Mouse (Mus musculus) stomach, embryonic 16.5 days (tissue): ENCODE results near the gene Ston2. TPM values are rescaled to one million over a fixed set of nuclear protein-coding genes. Genes with fewer than 3 reads are reported as not detected.

ENCODE experiments used
- ATAC-seq: fragments of 200-750 bp; cut with Nextera tagmentation; 2 replicates; pipeline ENCODE4 v1.8.0; 2017; ENCODE audit warnings: moderate number of reproducible peaks, moderate TSS enrichment; ENCODE audit not compliant: insufficient read depth, low FRiP score
- H3K27ac ChIP-seq: fragments of 300-500 bp; sonication (generic); 2 replicates; pipeline ENCODE4 v1.5.1; 2014; ENCODE audit warnings: low read length
- H3K27me3 ChIP-seq: fragments of 300-500 bp; sonication (generic); 2 replicates; pipeline ENCODE4 v1.6.1; 2014; ENCODE audit warnings: low read length, control low read depth, mixed read lengths; ENCODE audit not compliant: control insufficient read depth, insufficient read depth
- H3K36me3 ChIP-seq: fragments of 300-500 bp; sonication (generic); 2 replicates; pipeline ENCODE4 v1.6.1; 2014; ENCODE audit warnings: low read length; ENCODE audit not compliant: control insufficient read depth, insufficient read depth
- H3K4me1 ChIP-seq: fragments of 300-500 bp; sonication (generic); 2 replicates; pipeline ENCODE4 v1.6.1; 2014; ENCODE audit warnings: low read length, control low read depth, mixed read lengths; ENCODE audit not compliant: control insufficient read depth, insufficient read depth
- H3K4me2 ChIP-seq: fragments of 300-500 bp; sonication (generic); 2 replicates; pipeline ENCODE4 v1.6.1; 2014; ENCODE audit warnings: low read depth, low read length, mixed read lengths
- H3K4me3 ChIP-seq: fragments of 300-500 bp; sonication (generic); replicated peaks from 2 replicates; pipeline ENCODE4 v1.5.1; 2014; ENCODE audit warnings: mild to moderate bottlenecking, low read length
- H3K9ac ChIP-seq: fragments of 300-500 bp; sonication (generic); 2 replicates; pipeline ENCODE4 v1.6.1; 2014; ENCODE audit warnings: low read length
- H3K9me3 ChIP-seq: fragments of 300-500 bp; sonication (generic); replicated peaks from 2 replicates; pipeline ENCODE4 v1.6.1; 2016; ENCODE audit warnings: low read length, control low read depth; ENCODE audit not compliant: control insufficient read depth
- WGBS: fragments of 180-500 bp; shearing (Covaris S2); extraction: QIAGEN DNeasy Blood & Tissue Kit; methylation state at CpG from one replicate; pipeline ENCODE4 v1.1.7; 2014; 5-methylcytosine and 5-hydroxymethylcytosine counted together
- polyA plus RNA-seq: library from polyadenylated mRNA; unstranded; fragments of >200 nt; fragmentation: Nextera tagmentation; extraction: Ambion mirVana; gene quantifications from 2 replicates; pipeline ENCODE4 v1.2.1, GENCODE M21; 2015

The Ston2 gene
- polyA plus RNA-seq, 1 experiment from 2014 or later, result 8.5 TPM

DNA sequence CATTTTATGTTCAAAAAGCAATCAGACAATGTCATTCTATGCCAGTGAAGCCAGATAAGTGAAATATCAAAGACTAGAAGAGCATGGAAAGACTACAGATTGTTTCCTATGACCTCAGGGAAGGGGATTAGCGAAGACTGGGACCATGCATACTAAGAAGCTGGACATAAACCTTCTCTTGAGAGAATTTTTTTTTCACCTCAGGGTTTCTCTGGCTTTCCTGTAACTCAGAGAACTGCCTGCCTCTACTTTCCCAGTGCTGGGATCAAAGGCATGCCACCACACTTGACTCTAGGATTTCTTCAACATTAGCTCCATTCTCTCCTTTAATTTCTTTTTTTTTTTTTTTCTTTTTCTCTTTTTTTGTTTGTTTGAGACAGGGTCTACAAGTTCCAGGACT lies 197.0 kb downstream of the Ston2 start:
- Histone ChIP-seq H3K27ac (peak overlapping the region; percentile 98), H3K27me3 (no peaks in the 10 kb centered on the region), H3K4me2 (peak overlapping the region; percentile 77), H3K36me3 (no peaks in the 10 kb centered on the region), H3K9me3 (no peaks in the 10 kb centered on the region), H3K9ac (peak overlapping the region; percentile 88), H3K4me3 (peak overlapping the region; percentile 80; the same call in 1 of the 2 replicates), H3K4me1 (peaks cover 11% of the 10 kb centered on the region)
- WGBS, result 90% methylated on average over 1 of the region's 1 CpGs
- no peak for ATAC-seq

DNA sequence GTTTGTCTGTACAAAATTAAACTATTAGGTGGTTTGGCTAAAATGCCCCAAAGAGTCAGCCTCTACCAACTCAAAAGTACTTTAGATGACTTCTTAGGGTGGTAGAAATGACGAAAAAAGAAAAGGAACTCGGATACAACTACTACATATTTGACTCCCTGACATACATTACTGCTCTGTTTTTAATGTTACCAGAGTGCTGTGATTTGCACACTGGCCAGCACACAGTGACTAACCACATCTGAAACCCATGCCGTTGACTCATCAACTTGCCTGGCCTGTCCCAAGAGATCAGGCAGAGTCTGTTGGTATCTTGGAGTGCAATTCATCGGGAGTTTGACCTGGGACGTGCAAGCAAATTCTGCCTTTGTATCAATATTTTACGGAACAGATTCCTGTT lies 197.5 kb downstream of the Ston2 start:
- Histone ChIP-seq H3K9ac (peak overlapping the region; percentile 88), H3K4me2 (peak overlapping the region; percentile 77), H3K27me3 (no peaks in the 10 kb centered on the region), H3K4me3 (peak overlapping the region; percentile 80), H3K4me1 (peaks cover 11% of the 10 kb centered on the region), H3K9me3 (no peaks in the 10 kb centered on the region), H3K36me3 (no peaks in the 10 kb centered on the region), H3K27ac (peak overlapping the region; percentile 98)
- 23% methylated on average over 6 of the region's 6 CpGs for WGBS
- no peak for ATAC-seq

DNA sequence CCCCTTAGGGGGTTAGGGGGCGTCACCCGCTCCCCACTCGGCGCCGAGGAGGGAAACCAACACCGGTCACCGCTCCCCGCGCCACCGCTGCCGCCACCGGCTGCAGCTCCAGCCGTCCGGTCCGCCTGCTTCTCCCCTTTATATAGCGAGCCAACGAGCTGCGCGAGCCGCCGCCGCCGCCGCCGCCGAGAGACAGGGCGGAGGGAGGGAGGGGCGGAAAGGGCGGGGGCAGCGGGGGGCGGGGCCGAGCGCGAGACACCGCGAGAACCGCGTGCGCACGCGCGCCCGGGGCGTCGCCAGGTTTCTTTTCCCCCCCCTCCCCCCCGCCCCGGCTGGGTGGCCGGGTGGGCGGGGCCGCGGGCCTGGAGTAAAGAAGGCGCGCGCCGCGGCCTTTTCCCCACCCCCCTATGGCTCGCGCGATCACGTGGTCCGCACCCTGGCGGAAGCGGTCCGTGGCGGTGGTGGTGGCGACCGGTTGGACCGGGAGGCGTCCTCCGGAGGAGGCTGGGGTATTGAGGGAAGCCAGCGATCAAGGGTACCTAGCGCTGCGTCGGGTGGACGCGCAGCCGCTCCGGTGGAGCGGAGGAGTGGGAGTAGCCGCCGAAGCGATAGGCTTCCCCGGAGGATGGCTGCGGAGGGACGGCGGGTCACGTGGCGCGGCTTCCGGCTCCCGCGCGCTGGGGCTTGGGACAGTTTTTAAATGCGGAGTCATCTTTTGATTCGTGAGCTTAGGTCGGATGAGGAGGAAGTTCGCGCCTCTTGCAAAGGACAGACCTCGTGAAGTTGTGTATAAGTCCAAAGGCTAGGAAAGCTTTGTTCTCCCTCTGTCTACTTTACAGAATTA lies 198.1 kb downstream of the Ston2 start, which contains the start of gene Gtf2a1:
TSS of gene Gtf2a1 (minus strand) at position 641 of the 844 bp plus-strand sequence.
- peaks cover 11% of the 10 kb centered on the region for H3K4me1 ChIP-seq
- peak within 1 kb of the TSS; percentile 100 for H3K9ac ChIP-seq
- H3K27me3 ChIP-seq, result no peaks in the 10 kb centered on the region
- ATAC-seq, result peak; percentile 90
- H3K27ac ChIP-seq, result peak within 1 kb of the TSS; percentile 100
- under 1% methylated on average over 70 of the region's 99 CpGs for WGBS
- no peaks in the 10 kb centered on the region for H3K9me3 ChIP-seq
- peak within 1 kb of the TSS; percentile 80 for H3K4me3 ChIP-seq
- no peaks in the 10 kb centered on the region for H3K36me3 ChIP-seq
- H3K4me2 ChIP-seq, result peak within 1 kb of the TSS; percentile 77

DNA sequence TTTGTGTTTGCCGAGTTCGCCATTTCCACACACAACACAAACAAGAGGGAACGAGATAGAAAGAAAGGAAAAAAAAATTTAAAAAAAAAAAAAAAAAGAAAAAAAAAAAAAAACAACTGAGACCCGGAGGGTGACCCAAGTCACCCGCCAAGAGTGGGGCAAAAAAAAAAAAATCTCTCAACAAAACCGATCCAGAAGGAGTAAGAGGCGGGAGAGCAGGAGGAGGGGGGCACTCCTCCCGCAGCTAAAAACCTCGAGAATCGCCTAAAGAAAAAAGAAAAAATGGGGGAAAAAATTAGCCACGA lies 198.7 kb downstream of the Ston2 start:
- H3K27me3 ChIP-seq, result no peaks in the 10 kb centered on the region
- 0% methylated on average over 11 of the region's 11 CpGs for WGBS
- 0 out of 2 replicates have a peak overlapping the region, but pooled peaks have one; percentile 19 for H3K4me2 ChIP-seq
- no peaks in the 10 kb centered on the region for H3K36me3 ChIP-seq
- peak overlapping the region; percentile 100 for H3K27ac ChIP-seq
- H3K4me3 ChIP-seq, result peak overlapping the region; percentile 80
- H3K9ac ChIP-seq, result peak overlapping the region; percentile 100
- no peaks in the 10 kb centered on the region for H3K9me3 ChIP-seq
- peaks cover 11% of the 10 kb centered on the region for H3K4me1 ChIP-seq
- ATAC-seq, result no peak

DNA sequence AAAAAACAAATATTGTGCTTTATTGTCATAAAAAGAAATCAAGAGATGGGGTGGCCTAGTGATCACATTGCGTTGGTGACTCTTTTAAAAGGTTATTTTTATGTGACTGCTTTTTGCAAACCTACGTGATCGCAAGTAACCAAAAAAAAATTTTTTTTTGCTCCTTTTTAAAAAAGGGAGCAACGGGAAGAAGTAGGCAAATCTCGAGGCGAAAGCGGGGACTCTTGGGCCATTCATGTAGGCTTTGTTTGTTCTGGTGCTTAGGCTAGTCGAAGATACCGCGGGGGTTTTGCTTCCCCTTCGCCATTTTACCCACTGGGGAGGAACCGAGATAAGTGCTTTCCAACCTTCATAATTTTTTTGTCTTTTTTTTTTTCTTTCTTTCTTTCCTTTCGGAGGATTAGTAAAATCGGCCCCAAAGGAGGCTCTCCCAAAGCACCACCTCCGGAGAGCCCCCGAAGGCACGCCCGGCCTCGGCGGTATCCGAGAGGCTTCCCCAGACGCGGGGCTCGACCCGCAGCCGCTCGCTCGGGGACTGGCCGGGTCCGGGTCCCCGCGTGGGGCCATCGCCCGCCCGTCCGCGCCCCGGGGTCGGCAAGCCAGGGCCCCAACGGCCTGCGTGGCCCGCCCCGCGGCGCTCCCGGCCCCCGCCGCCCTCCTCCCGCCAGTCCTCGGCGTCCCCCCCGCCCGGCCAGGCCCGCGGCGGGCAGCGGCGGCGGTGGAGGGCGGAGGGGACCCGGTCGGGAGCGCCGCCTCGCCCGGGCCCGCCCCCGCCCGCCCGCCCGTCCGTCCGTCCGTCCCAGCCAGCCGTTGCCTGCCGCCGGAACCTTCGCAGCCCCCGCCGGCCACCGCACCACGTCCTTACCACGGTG lies 199.3 kb downstream of the Ston2 start:
- Histone ChIP-seq H3K36me3 (0 out of 2 replicates have a peak, but pooled peaks cover 4% of the 10 kb centered on the region), H3K27me3 (no peaks in the 10 kb centered on the region), H3K4me3 (peak overlapping the region; percentile 80), H3K9ac (peak overlapping the region; percentile 100), H3K4me2 (peak overlapping the region; percentile 82; the same call in 1 of the 2 replicates), H3K27ac (peak overlapping the region; percentile 100), H3K9me3 (no peaks in the 10 kb centered on the region), H3K4me1 (peaks cover 11% of the 10 kb centered on the region)
- peak; percentile 8; the same call in 1 of the 2 replicates for ATAC-seq
- under 1% methylated on average over 82 of the region's 83 CpGs for WGBS

DNA sequence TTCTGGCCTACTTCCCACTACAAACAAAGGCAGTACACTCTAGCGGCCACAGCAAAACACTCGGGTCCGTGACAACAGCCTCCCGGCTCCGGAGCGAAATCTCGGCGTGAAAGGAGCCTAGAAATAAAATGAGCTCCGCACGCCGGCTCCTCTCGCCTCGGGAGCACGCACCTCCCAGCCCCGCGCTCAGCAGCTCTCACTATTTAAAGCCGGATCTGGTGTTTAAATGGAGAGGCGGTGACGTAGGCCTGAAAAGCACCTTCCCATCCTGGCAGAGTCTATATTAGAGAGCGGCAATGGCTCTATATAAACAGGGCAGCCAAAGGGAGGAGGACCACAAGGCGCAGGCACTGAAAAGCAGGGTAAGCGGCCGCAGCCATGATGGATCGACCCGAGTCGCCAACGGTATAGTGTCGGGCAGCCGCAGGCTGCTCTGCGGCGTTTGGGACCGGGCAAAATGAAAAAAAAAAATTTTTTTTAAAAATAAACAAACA lies 200.0 kb downstream of the Ston2 start:
- Histone ChIP-seq H3K9ac (peak overlapping the region; percentile 100), H3K9me3 (no peaks in the 10 kb centered on the region), H3K27me3 (no peaks in the 10 kb centered on the region), H3K4me3 (peak overlapping the region; percentile 80), H3K36me3 (0 out of 2 replicates have a peak, but pooled peaks cover 4% of the 10 kb centered on the region), H3K27ac (peak overlapping the region; percentile 100), H3K4me1 (peaks cover 11% of the 10 kb centered on the region), H3K4me2 (peak overlapping the region; percentile 82)
- ATAC-seq, result peak; percentile 91
- 0% methylated on average over 32 of the region's 32 CpGs for WGBS

DNA sequence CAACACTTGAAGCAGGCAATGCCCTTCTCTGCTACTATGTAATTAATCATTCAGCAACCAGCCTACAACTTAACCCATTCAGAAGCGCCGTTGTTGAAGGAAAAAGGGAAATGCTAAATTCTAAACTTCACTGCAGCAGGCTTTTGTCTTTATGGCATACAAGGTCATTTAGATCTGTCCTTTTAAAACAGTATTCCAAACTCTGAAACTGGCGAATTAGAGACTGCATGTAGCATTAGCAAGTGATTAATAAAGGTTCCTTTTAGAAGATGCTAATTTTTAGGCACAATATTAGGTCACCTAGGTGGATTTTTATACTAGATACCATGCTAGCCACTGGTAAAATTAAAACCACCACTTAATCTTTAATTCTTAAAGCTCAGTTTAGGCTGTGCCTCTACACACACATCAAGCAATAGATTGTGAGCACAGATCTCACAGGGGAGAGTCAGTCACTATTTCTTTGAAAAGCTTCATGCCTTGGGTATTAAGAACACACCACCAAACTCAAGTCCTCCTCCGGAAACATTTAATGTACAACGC lies 200.6 kb downstream of the Ston2 start:
- ATAC-seq, result no peak
- no peaks in the 10 kb centered on the region for H3K27me3 ChIP-seq
- H3K4me2 ChIP-seq, result peak overlapping the region; percentile 82
- H3K4me1 ChIP-seq, result peaks cover 13% of the 10 kb centered on the region
- no peaks in the 10 kb centered on the region for H3K9me3 ChIP-seq
- peak overlapping the region; percentile 100 for H3K27ac ChIP-seq
- H3K9ac ChIP-seq, result peak overlapping the region; percentile 100
- peak overlapping the region; percentile 80 for H3K4me3 ChIP-seq
- WGBS, result 7% methylated on average over 5 of the region's 5 CpGs
- 0 out of 2 replicates have a peak, but pooled peaks cover 4% of the 10 kb centered on the region for H3K36me3 ChIP-seq

DNA sequence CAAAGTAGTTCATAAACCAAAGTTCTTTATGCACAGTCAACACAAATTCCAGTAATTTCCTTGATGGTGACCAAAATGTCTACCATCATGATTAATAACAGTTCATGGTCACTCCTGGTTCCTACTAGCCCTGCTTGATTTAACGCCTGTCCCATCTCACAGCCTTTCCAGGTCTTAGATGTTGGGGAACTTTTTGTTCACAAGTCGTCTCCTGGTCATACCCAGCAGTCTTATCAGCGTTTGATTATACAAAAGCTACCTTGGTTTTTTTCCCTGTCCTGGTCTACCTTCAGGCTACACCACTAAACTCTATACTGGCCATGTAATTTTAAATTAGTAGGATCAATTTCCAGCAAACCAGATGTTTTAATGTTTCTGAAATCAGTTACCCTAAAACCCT lies 201.1 kb downstream of the Ston2 start:
- ATAC-seq, result no peak
- no peak overlapping the region for H3K27ac ChIP-seq
- peak overlapping the region; percentile 80 for H3K4me3 ChIP-seq
- 39% methylated on average over 3 of the region's 3 CpGs for WGBS
- peaks cover 17% of the 10 kb centered on the region for H3K4me1 ChIP-seq
- no peaks in the 10 kb centered on the region for H3K27me3 ChIP-seq
- 0 out of 2 replicates have a peak overlapping the region, but pooled peaks have one; percentile 32 for H3K9ac ChIP-seq
- H3K4me2 ChIP-seq, result peak overlapping the region; percentile 82
- H3K9me3 ChIP-seq, result no peaks in the 10 kb centered on the region
- H3K36me3 ChIP-seq, result 0 out of 2 replicates have a peak, but pooled peaks cover 4% of the 10 kb centered on the region
